Mouse (Mus musculus) heart, adult 2 months (tissue): ENCODE data around the gene Ngf. TPM values are rescaled to one million over a fixed set of nuclear protein-coding genes. Genes with fewer than 3 reads are reported as not detected.

Experiments
- DNase-seq, 2 experiments: peaks; one replicate each; pipeline ENCODE4 v3.0.0; 2021
- H3K27ac ChIP-seq: fragments of 200-600 bp; 2 replicates; pipeline ENCODE4 v1.8.1; 2022
- H3K27me3 ChIP-seq: fragments of 200-500 bp; 2 replicates; pipeline ENCODE4 v1.6.1; 2012; ENCODE audit warnings: mild to moderate bottlenecking, low read length, inconsistent platforms, mixed read lengths; ENCODE audit not compliant: control insufficient read depth, insufficient read depth
- H3K36me3 ChIP-seq: fragments of 200-500 bp; 2 replicates; pipeline ENCODE4 v1.6.1; 2012; ENCODE audit warnings: low read length, inconsistent platforms; ENCODE audit not compliant: control insufficient read depth, insufficient read depth
- H3K4me1 ChIP-seq: fragments of 200-500 bp; 2 replicates; pipeline ENCODE4 v1.6.1; 2011; ENCODE audit warnings: low read length; ENCODE audit not compliant: control insufficient read depth, insufficient read depth
- H3K4me3 ChIP-seq: fragments of 200-600 bp; 2 replicates; pipeline ENCODE4 v1.8.1; 2022
- H3K79me2 ChIP-seq: fragments of 200-500 bp; replicated peaks from 2 replicates; pipeline ENCODE4 v1.6.1; 2012; ENCODE audit warnings: mild to moderate bottlenecking, inconsistent platforms, low read length, moderate library complexity, mixed read lengths; ENCODE audit not compliant: control insufficient read depth, insufficient read depth
- H3K9ac ChIP-seq: fragments of 200-500 bp; 2 replicates; pipeline ENCODE4 v1.6.1; 2012; ENCODE audit warnings: low read depth, mild to moderate bottlenecking, control low read depth, inconsistent platforms, low read length, mixed read lengths
- CTCF ChIP-seq: fragments of 200-600 bp; IDR thresholded peaks from 2 replicates; pipeline ENCODE4 v1.8.1; 2022; ENCODE audit warnings: antibody characterized with exemption, mild to moderate bottlenecking, moderate library complexity
- EP300 ChIP-seq: fragments of 200-500 bp; IDR thresholded peaks from 2 replicates; pipeline ENCODE4 v1.6.1; 2011; ENCODE audit warnings: low read depth, low read length, control low read depth; ENCODE audit not compliant: insufficient read depth
- POLR2A ChIP-seq: fragments of 200-500 bp; IDR thresholded peaks from 2 replicates; pipeline ENCODE4 v1.6.1; 2011; ENCODE audit warnings: mild to moderate bottlenecking, low read depth, low read length, control low read depth; ENCODE audit not compliant: insufficient read depth
- WGBS: fragments of 180-500 bp; shearing (Covaris S2); methylation state at CpG from one replicate; pipeline ENCODE4 v1.1.7; 2018; 5-methylcytosine and 5-hydroxymethylcytosine counted together
- intact Hi-C: fragments of 180-260 bp; cut with DNase I; formaldehyde crosslinking; loops from one replicate; pipeline ENCODE4 v1.15.1; 2025
- polyA plus RNA-seq: library from polyadenylated mRNA; depleted of rRNA; stranded (reverse); fragments of >200 nt; gene quantifications from 2 replicates; pipeline ENCODE4 v1.2.3, GENCODE M21; 2012
- total RNA-seq, 2 experiments: library from RNA; stranded (reverse); gene quantifications; 2 replicates each; pipeline ENCODE4 v1.2.3; 2021

Gene Ngf
- total and polyA plus RNA-seq, 3 experiments: 5.1 to 17.1 (median 6.1) TPM

DNA sequence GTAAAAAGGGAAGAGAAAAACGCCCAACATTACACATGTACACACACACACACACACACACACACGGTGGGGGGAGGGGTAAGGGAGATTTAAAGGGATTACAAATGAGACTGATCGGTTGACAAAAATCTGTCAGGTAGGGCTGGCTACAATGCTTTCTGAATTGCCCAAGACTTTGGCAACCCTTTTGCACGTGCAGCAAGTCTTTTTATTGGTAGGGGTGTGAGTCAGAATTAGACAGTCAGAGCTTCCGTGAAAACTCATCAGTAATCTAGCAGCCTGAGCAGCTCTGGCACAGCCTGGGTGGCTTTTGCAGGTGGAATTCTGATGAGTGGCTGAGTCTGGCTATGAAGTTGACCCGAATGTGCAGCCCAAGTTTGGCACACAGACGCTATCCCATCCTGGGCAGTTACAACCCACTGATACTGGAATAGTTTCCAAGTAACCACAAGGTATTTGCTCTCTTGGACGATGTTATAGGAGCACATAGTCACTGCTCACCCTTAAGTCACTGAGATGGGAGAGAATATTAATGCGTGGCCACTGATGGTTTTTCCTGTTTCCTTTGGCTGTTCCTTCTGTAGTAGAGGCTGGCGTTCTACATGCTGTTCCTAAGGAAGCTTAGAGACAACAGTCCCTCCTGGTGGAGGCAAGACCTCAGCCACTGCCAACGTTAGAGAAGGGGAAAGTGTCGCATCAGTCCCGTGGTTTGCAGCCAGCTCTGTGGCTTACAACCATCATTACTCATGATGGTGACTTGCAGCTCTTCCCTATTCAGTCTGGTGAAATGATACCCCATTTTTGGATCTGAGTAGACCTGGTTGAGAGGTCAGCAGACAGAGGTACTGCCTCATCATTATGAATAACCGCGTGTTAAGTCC is 4.8 kb downstream of the Ngf start:
- no peaks in the 10 kb centered on the region for H3K36me3 ChIP-seq
- H3K79me2 ChIP-seq: no peaks in the 10 kb centered on the region
- no peak overlapping the region for H3K27ac ChIP-seq
- no peak for TF ChIP-seq POLR2A
- TF ChIP-seq CTCF: no peak
- TF ChIP-seq EP300: no peak
- H3K9ac ChIP-seq: no peak overlapping the region
- 55% methylated on average over 15 of the region's 15 CpGs for WGBS
- intact Hi-C loops: loop anchor here (10.0 kb wide), 1 partner anchor 210 kb away; no protein-coding TSS in a partner anchor
- no peaks in the 10 kb centered on the region for H3K27me3 ChIP-seq
- H3K4me1 ChIP-seq: no peaks in the 10 kb centered on the region; the same call in 1 of the 2 replicates
- H3K4me3 ChIP-seq: no peak overlapping the region
- DNase-seq: peak in 1 of 2 experiments; percentile 25

DNA sequence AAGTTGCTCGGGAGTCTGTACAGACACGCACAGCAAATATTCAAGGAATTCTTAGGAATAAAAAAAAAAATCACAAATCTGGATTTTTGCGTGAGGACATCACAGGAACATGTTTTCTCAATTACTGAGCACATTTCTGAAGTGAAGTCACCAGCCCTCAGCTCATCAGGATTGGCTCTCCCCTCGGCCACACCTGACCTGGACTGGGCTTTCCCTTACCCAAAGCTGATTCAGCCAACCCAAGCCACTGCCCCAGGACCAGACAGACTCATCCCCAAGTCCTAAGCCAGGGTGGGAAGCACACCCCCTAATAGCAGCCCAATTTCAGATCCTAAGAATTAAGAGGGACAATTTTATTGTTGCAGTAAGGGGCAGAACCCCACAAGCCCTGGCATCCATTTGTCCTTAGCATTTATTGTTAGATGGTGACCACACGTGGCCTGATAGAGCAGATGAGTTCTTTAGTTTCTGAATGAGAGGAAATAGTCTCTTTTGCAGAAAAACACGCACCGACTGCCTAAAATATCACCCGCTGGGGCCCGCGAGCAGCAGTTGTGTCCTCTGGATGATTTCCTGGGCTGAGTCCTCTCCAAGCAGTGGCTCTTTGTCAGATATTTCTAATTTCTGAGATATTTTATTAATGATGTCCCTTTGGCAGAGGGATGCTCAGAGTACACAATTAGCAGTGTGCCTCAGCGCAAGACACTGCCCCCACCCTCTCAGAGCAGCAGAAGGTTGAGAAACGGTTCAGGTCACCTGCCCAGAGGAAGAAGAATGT is 8.4 kb downstream of the Ngf start:
- H3K4me3 ChIP-seq: no peak overlapping the region
- H3K4me1 ChIP-seq: peaks cover 2% of the 10 kb centered on the region
- H3K9ac ChIP-seq: no peak overlapping the region
- no peaks in the 10 kb centered on the region for H3K36me3 ChIP-seq
- TF ChIP-seq CTCF (no peak), POLR2A (no peak), EP300 (no peak)
- DNase-seq: no peak
- no peaks in the 10 kb centered on the region for H3K79me2 ChIP-seq
- no peaks in the 10 kb centered on the region for H3K27me3 ChIP-seq
- 64% methylated on average over 12 of the region's 12 CpGs for WGBS
- H3K27ac ChIP-seq: no peak overlapping the region
- intact Hi-C loops: loop anchor here (10.0 kb wide), 1 partner anchor 207 kb away; no protein-coding TSS in a partner anchor

DNA sequence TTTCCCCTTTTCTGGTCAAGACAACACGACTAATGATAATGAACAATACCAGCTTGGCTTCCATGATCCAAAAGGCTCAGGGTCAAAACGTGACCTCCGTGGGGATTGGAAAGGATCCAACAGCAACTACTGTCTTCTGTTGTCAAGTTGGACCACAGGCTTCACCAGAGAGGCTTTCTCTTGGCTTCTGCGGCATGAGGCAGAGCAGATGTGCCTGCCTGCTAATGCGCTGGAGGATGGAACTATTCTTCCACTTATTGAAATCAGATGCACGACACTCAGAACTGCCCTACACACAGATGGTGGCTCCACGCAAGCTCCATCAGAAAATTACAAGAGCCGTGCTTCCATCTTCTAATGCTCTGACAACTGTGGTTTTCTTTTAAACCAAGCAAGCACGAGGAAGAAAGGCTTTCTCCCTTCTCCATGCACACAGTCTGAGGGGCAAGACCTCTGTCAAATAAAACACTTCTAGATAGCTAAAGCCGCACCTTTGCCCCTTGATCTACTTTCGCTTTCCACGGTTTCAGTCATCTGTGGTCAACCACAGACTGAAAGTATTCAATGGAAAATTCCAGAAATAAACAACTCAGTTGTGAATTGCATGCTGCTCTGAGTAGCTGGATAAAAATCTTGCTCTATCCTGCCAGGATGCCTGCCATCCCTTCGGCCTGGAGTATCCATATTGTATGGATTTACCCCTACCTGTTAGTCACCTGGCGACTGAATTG is 20.8 kb downstream of the Ngf start:
- no peak for DNase-seq
- Histone ChIP-seq H3K79me2 (no peaks in the 10 kb centered on the region), H3K9ac (no peak overlapping the region), H3K27ac (peak overlapping the region; percentile 38; the same call in 1 of the 2 replicates), H3K36me3 (peaks cover 2% of the 10 kb centered on the region), H3K4me3 (no peak overlapping the region), H3K27me3 (no peaks in the 10 kb centered on the region), H3K4me1 (peaks cover 2% of the 10 kb centered on the region)
- intact Hi-C loops: no loop called here
- WGBS: 47% methylated on average over 14 of the region's 14 CpGs
- TF ChIP-seq EP300: no peak
- no peak for TF ChIP-seq CTCF
- TF ChIP-seq POLR2A: no peak

DNA sequence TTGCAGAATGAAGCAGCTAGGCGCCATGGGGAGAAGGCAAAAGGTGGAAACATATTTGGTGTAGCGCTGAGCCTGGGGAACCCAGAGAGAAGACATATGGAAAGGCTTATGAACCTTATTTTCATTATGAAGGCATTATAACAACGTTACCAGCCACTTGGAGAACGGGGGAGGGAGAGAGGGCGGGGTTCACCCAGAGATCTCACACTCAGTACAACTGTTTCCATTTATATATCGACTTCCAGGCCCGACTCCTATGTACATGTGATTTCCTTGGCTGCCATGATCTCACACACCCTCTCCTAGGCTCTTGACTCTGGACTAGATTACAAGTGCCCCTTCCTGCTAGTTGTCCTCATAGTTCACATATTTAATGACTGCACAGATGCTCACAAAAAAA is 28.4 kb downstream of the Ngf start:
- Histone ChIP-seq H3K36me3 (no peaks in the 10 kb centered on the region; the same call in 1 of the 2 replicates), H3K9ac (no peak overlapping the region), H3K4me1 (peaks cover 3% of the 10 kb centered on the region), H3K27ac (no peak overlapping the region), H3K27me3 (no peaks in the 10 kb centered on the region), H3K79me2 (no peaks in the 10 kb centered on the region), H3K4me3 (no peak overlapping the region)
- intact Hi-C loops: no loop called here
- 53% methylated on average over 7 of the region's 7 CpGs for WGBS
- TF ChIP-seq CTCF: no peak
- no peak for TF ChIP-seq POLR2A
- no peak for TF ChIP-seq EP300
- DNase-seq: no peak

DNA sequence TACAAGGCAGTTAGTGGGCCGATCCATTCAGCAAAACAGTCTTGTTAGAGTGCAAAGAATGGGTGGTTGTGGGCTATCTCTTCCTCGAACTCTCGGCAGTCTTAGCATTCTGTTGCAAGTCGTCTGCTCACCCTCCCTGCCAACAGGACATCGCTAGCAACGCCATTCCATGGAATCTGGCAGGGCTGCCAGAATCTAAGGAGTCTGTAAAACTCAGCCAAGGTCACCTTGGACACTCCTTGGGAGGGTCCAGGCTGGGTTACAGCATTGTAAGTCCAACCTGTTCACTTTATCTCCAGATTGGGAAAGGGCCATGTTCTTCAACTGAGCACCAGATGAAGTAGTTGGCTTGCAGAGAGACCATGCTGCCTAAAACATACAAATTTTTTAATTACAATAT is 29.2 kb downstream of the Ngf start:
- intact Hi-C loops: no loop called here
- H3K4me1 ChIP-seq: peaks cover 3% of the 10 kb centered on the region
- DNase-seq: no peak
- no peaks in the 10 kb centered on the region for H3K27me3 ChIP-seq
- H3K79me2 ChIP-seq: no peaks in the 10 kb centered on the region
- H3K4me3 ChIP-seq: no peak overlapping the region
- H3K36me3 ChIP-seq: no peaks in the 10 kb centered on the region; the same call in 1 of the 2 replicates
- H3K9ac ChIP-seq: no peak overlapping the region
- H3K27ac ChIP-seq: no peak overlapping the region
- TF ChIP-seq EP300: no peak
- no peak for TF ChIP-seq POLR2A
- no peak for TF ChIP-seq CTCF
- 60% methylated on average over 6 of the region's 6 CpGs for WGBS
